Mouse (Mus musculus) liver, postnatal 0 days (tissue): ENCODE data around the gene Limd1.

Experiments
- CTCF ChIP-seq: sonication (generic); IDR thresholded peaks from 2 replicates; pipeline ENCODE4 v1.5.1; 2016; ENCODE audit warnings: antibody characterized with exemption, low read depth
- EP300 ChIP-seq: IDR thresholded peaks from 2 replicates; pipeline ENCODE4 v1.6.1; 2016; ENCODE audit warnings: antibody characterized with exemption, low read depth, mild to moderate bottlenecking

DNA sequence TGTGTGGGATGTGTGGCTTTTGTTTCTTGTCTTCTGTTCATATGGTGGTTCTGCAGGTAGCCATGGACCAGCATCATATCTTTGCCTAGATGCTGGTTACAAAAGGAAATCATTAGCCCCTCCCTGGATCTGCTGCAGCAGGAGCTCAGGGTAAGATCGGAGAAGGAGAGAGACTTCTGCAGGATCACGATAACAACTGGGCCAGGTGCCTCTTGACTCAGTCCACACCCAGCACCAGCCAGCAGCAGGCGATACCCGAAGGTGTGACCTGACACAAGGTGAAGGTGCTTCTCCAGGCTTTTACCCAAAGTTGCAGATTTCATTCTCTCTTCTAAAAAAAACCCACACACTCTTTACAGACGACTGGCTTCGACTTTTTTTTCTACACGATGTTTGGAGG lies 2.6 kb downstream of the Limd1 start:
- TF ChIP-seq CTCF, result no peak
- TF ChIP-seq EP300, result peak; percentile 56; the same call in 1 of the 2 replicates
